Mouse (Mus musculus) forebrain, embryonic 16.5 days (tissue): Measurements from ENCODE around the gene Spns2. TPM values are rescaled to one million over a fixed set of nuclear protein-coding genes. Genes with fewer than 3 reads are reported as not detected.

Source experiments
- ATAC-seq: fragments of 200-750 bp; cut with Nextera tagmentation; 2 replicates; pipeline ENCODE4 v1.8.0; 2017; ENCODE audit warnings: mild to moderate bottlenecking, moderate library complexity
- H3K27ac ChIP-seq: fragments of 300-500 bp; sonication (generic); 2 replicates; pipeline ENCODE4 v1.5.1; 2014; ENCODE audit warnings: low read length, control low read depth
- H3K27me3 ChIP-seq: fragments of 300-500 bp; sonication (generic); replicated peaks from 2 replicates; pipeline ENCODE4 v1.6.1; 2014; ENCODE audit warnings: low read length; ENCODE audit not compliant: control insufficient read depth, insufficient read depth
- H3K36me3 ChIP-seq: fragments of 300-500 bp; sonication (generic); 2 replicates; pipeline ENCODE4 v1.6.1; 2014; ENCODE audit not compliant: control insufficient read depth, insufficient read depth
- H3K4me1 ChIP-seq: fragments of 300-500 bp; sonication (generic); replicated peaks from 2 replicates; pipeline ENCODE4 v1.6.1; 2014; ENCODE audit warnings: low read length; ENCODE audit not compliant: control insufficient read depth, insufficient read depth
- H3K4me2 ChIP-seq: fragments of 300-500 bp; sonication (generic); 2 replicates; pipeline ENCODE4 v1.6.1; 2014; ENCODE audit warnings: mild to moderate bottlenecking, low read length, control low read depth
- H3K4me3 ChIP-seq: fragments of 300-500 bp; sonication (generic); replicated peaks from 2 replicates; pipeline ENCODE4 v1.5.1; 2014; ENCODE audit warnings: mild to moderate bottlenecking, low read length, control low read depth
- H3K9ac ChIP-seq: fragments of 300-500 bp; sonication (generic); replicated peaks from 2 replicates; pipeline ENCODE4 v1.6.1; 2014; ENCODE audit warnings: low read depth, low read length, control low read depth
- H3K9me3 ChIP-seq: fragments of 300-500 bp; sonication (generic); 2 replicates; pipeline ENCODE4 v1.6.1; 2016; ENCODE audit warnings: low read length; ENCODE audit not compliant: control insufficient read depth
- WGBS: fragments of 180-500 bp; shearing (Covaris S2); extraction: QIAGEN DNeasy Blood & Tissue Kit; methylation state at CpG from one replicate; pipeline ENCODE4 v1.1.7; 2014; 5-methylcytosine and 5-hydroxymethylcytosine counted together
- polyA plus RNA-seq: library from polyadenylated mRNA; unstranded; fragments of >200 nt; fragmentation: Nextera tagmentation; extraction: Ambion mirVana; gene quantifications from 2 replicates; pipeline ENCODE4 v1.2.1, GENCODE M21; 2015

The Spns2 gene
- polyA plus RNA-seq, 1 experiment from 2014 or later, result 9.3 TPM

DNA sequence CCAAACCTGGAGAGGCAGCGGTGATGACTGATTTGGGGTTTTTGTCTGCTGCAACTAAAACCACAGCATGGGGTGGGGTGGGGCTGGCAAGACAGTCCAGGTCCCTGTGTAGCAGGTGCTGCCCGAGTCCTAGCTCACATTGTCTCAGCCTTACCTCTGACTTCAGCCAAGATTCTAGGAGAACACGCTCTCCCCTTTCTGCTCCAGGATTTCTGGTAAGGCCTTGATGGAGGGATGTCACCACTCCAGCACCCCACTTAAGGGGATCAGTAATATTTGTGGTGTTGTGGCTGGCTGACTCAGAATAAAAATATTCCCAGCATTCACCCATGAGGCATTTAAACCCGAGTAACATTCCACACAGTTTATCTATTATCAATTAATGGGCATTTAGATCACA is 66.0 kb downstream of the Spns2 start:
- WGBS, result 83% methylated on average over 4 of the region's 4 CpGs
- no peak for ATAC-seq

DNA sequence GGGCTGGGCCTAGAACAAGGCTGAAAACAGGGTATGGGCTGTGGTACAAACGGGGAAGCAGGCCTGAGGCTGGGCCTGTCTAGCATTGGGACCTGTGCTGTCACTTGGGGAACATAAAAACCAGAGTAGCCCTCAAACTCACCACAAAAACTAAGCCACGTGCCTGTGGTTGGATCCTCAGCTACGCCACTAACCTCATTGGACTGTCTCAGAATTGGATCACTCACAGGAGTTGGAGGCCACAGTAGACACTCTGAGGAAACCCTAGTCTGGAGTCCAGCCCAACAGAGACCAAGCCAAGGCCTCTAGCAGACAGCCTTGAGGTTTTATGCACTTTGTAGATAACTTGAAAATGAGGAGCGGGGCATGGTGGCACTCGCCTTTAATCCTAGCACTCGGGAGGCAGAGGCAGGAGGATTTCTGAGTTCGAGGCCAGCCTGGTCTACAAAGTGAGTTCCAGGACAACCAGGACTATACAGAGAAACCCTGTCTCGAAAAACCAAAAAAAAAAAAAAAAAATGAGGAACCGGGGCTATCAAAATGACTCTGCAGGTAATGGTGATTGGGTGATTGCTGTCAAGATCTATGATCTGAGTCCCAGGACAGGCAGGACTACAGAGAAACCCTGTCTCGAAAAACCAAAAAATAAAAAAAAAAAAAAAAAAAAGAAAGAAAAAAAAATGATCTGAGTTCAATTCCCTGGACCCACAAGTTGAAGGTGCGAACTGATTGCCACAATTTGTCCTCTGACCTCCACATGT is 68.0 kb downstream of the Spns2 start:
- ATAC-seq, result no peak
- Histone ChIP-seq H3K9me3 (no peaks in the 10 kb centered on the region), H3K27me3 (no peaks in the 10 kb centered on the region), H3K27ac (no peak overlapping the region), H3K4me3 (no peak overlapping the region), H3K36me3 (no peaks in the 10 kb centered on the region), H3K4me2 (no peak overlapping the region), H3K4me1 (no peaks in the 10 kb centered on the region), H3K9ac (no peak overlapping the region)
- 90% methylated on average over 11 of the region's 11 CpGs for WGBS

More for the DNA sequence above, 66.0 kb downstream of the Spns2 start:
- Histone ChIP-seq H3K4me2 (no peak overlapping the region), H3K9me3 (no peaks in the 10 kb centered on the region; the same call in 1 of the 2 replicates), H3K9ac (no peak overlapping the region), H3K36me3 (no peaks in the 10 kb centered on the region), H3K27ac (no peak overlapping the region), H3K4me1 (no peaks in the 10 kb centered on the region), H3K4me3 (no peak overlapping the region), H3K27me3 (no peaks in the 10 kb centered on the region)

DNA sequence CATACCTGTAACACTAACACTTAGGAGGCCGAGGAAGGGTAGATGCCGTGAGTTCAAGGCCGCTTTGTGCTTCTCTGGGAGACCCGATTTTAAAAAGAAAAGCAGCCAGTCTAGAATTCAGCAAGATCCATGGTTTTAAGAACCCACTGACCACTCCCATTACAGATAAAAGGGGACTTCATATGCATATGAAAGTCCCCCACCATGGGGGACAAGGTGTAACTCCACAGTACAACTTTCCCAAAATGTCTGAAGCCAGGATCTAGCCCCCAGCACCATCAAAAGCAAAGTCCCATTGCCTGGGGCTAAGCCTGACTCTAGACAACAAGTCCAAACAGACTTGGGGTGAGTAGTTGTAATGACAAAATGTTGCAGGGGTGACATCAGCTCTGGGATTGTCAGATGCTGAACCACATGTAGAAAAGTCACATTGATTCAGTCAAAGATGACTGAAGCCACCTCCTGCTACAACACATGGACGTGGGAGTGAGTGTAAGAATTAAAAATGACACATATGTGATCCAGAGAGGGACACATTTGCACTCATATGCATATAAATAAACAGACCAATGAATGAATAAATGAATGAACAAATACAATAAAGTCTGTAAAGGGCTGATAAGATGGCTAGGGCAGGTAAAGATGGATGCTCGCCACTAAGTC is 69.1 kb downstream of the Spns2 start:
- ATAC-seq, result no peak
- H3K27ac ChIP-seq, result no peak overlapping the region
- H3K36me3 ChIP-seq, result no peaks in the 10 kb centered on the region
- WGBS, result 82% methylated on average over 6 of the region's 6 CpGs
- H3K4me1 ChIP-seq, result no peaks in the 10 kb centered on the region
- H3K27me3 ChIP-seq, result no peaks in the 10 kb centered on the region
- H3K4me3 ChIP-seq, result no peak overlapping the region
- no peak overlapping the region for H3K4me2 ChIP-seq
- H3K9me3 ChIP-seq, result no peaks in the 10 kb centered on the region
- no peak overlapping the region for H3K9ac ChIP-seq

- no peak overlapping the region for H3K4me3 ChIP-seq
- no peak overlapping the region for H3K9ac ChIP-seq
- H3K36me3 ChIP-seq, result no peaks in the 10 kb centered on the region
- no peaks in the 10 kb centered on the region for H3K27me3 ChIP-seq
- no peaks in the 10 kb centered on the region for H3K4me1 ChIP-seq
- H3K9me3 ChIP-seq, result no peaks in the 10 kb centered on the region
- WGBS, result 88% methylated on average over 6 of the region's 6 CpGs
- no peak overlapping the region for H3K4me2 ChIP-seq
- no peak for ATAC-seq
- no peak overlapping the region for H3K27ac ChIP-seq
These were observed 70.7 kb downstream of the Spns2 start for GRCm38 (mm10) chr11:72419006-72419405.

GRCm38 (mm10) chr11:72418227-72418626 is 71.5 kb downstream of the Spns2 start:
- Histone ChIP-seq H3K4me3 (no peak overlapping the region), H3K4me1 (no peaks in the 10 kb centered on the region), H3K27me3 (no peaks in the 10 kb centered on the region), H3K36me3 (no peaks in the 10 kb centered on the region), H3K9me3 (no peaks in the 10 kb centered on the region), H3K4me2 (no peak overlapping the region), H3K27ac (no peak overlapping the region), H3K9ac (no peak overlapping the region)
- no peak for ATAC-seq
- WGBS, result 38% methylated on average over 8 of the region's 8 CpGs

DNA sequence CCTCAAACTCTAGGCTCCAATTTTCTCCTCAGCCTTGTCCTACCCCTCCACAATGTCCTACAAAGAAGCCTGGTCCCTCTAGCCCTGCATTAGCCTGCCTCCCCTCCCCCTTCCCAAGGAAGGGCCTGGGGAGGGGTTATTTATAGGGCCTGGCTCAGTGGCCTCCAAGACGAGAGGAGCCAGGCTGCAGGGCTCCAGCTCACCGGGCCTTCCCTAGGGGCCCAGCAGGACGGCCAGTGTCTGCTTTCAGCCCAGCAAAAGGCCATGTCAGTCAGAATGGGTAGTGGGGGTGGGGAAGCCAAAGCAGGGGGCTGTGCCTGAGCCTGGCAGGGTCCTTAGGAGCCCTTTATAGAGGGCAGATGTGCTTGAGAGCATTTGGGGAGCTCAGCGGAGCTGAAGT is 72.3 kb downstream of the Spns2 start:
- Histone ChIP-seq H3K9ac (no peak overlapping the region), H3K9me3 (no peaks in the 10 kb centered on the region), H3K27ac (no peak overlapping the region), H3K36me3 (no peaks in the 10 kb centered on the region), H3K4me3 (no peak overlapping the region), H3K4me2 (no peak overlapping the region), H3K4me1 (no peaks in the 10 kb centered on the region), H3K27me3 (no peaks in the 10 kb centered on the region)
- WGBS, result 6% methylated on average over 4 of the region's 4 CpGs
- ATAC-seq, result no peak

- H3K36me3 ChIP-seq, result no peaks in the 10 kb centered on the region
- no peak overlapping the region for H3K27ac ChIP-seq
- no peak for ATAC-seq
- no peak overlapping the region for H3K4me3 ChIP-seq
- H3K4me2 ChIP-seq, result no peak overlapping the region
- no peaks in the 10 kb centered on the region for H3K9me3 ChIP-seq
- peaks cover 2% of the 10 kb centered on the region for H3K4me1 ChIP-seq
- no peak overlapping the region for H3K9ac ChIP-seq
- 93% methylated on average over 5 of the region's 5 CpGs for WGBS
- 0 out of 2 replicates have a peak, but pooled peaks cover 1% of the 10 kb centered on the region for H3K27me3 ChIP-seq
These were observed 73.0 kb downstream of the Spns2 start for GRCm38 (mm10) chr11:72416666-72417065.

DNA sequence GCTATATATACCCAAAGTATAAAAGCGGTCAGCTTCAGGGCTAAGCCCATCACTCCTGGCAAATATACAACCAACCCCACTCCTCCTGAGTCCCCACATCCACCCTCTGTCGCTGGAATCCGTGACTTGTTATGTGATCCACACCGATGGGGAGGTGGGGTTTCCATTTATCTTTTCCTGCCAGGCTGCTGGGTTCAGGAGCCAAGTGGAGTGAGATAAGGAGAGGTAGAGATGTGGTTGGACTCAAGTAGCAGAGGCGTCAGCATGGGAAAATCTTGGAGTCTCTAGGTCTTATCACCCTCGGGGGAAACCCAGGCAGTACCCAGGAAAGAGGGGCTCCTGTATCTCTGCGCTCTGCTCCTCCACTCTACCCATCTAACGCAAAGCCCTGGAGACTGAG is 74.5 kb downstream of the Spns2 start:
- no peak overlapping the region for H3K27ac ChIP-seq
- ATAC-seq, result no peak
- H3K4me1 ChIP-seq, result peaks cover 14% of the 10 kb centered on the region
- no peaks in the 10 kb centered on the region for H3K9me3 ChIP-seq
- H3K4me2 ChIP-seq, result no peak overlapping the region
- WGBS, result 88% methylated on average over 8 of the region's 8 CpGs
- 0 out of 2 replicates have a peak, but pooled peaks cover 2% of the 10 kb centered on the region for H3K27me3 ChIP-seq
- no peak overlapping the region for H3K4me3 ChIP-seq
- H3K9ac ChIP-seq, result no peak overlapping the region
- no peaks in the 10 kb centered on the region for H3K36me3 ChIP-seq

GRCm38 (mm10) chr11:72413601-72414190 is 76.0 kb downstream of the Spns2 start:
- Histone ChIP-seq H3K4me2 (no peak overlapping the region), H3K27me3 (0 out of 2 replicates have a peak, but pooled peaks cover 2% of the 10 kb centered on the region), H3K4me3 (no peak overlapping the region), H3K4me1 (peaks cover 14% of the 10 kb centered on the region), H3K9me3 (no peaks in the 10 kb centered on the region), H3K9ac (no peak overlapping the region), H3K36me3 (no peaks in the 10 kb centered on the region), H3K27ac (no peak overlapping the region)
- WGBS, result 64% methylated on average over 5 of the region's 5 CpGs
- ATAC-seq, result no peak
